Mouse (Mus musculus): ENCODE results near the gene Cox7a1. TPM values are rescaled to one million over a fixed set of nuclear protein-coding genes. Genes with fewer than 3 reads are reported as not detected.

Cox7a1 gene
- polyA plus RNA-seq, 1 experiment from 2014 or later: 1.8 TPM

GRCm38 (mm10) chr7:30231669-30232454 lies 47.9 kb downstream of the Cox7a1 start, which contains the start of the genes Polr2i and Tbcb:
Gene Polr2i, plus strand, starts transcription at chr7:30231948.
Gene Tbcb, minus strand, starts transcription at chr7:30232272.
- H3K4me2 ChIP-seq (replicated peaks): peak within 1 kb of the TSS; percentile 83
- H3K9me3 ChIP-seq: no peaks in the 10 kb centered on the region
- H3K4me1 ChIP-seq: peaks cover 18% of the 10 kb centered on the region
- H3K9ac ChIP-seq: peak within 1 kb of the TSS; percentile 83
- under 1% methylated on average over 67 of the region's 67 CpGs for WGBS
- no peaks in the 10 kb centered on the region for H3K27me3 ChIP-seq
- peaks cover 50% of the 10 kb centered on the region for H3K36me3 ChIP-seq
- peak within 1 kb of the TSS; percentile 80 for H3K4me3 ChIP-seq
- peak within 1 kb of the TSS; percentile 92 for H3K27ac ChIP-seq
- peak; percentile 94 for ATAC-seq (ENCODE audit: low FRiP score, low read depth)

- peaks cover 42% of the 10 kb centered on the region for H3K36me3 ChIP-seq
- peak overlapping the region; percentile 80 for H3K4me3 ChIP-seq
- H3K27me3 ChIP-seq: no peaks in the 10 kb centered on the region
- peaks cover 18% of the 10 kb centered on the region for H3K4me1 ChIP-seq
- H3K9ac ChIP-seq: peak overlapping the region; percentile 83
- peak overlapping the region; percentile 83 for H3K4me2 ChIP-seq (replicated peaks)
- no peaks in the 10 kb centered on the region for H3K9me3 ChIP-seq
- no peak for ATAC-seq (ENCODE audit: low FRiP score, low read depth)
- WGBS: 2% methylated on average over 24 of the region's 24 CpGs
- H3K27ac ChIP-seq: peak overlapping the region; percentile 92
Observed at GRCm38 (mm10) chr7:30232631-30233148, 48.7 kb downstream of the Cox7a1 start.

GRCm38 (mm10) chr7:30233387-30233786 lies 49.4 kb downstream of the Cox7a1 start:
- Histone ChIP-seq H3K4me3 (peak overlapping the region; percentile 80), H3K4me1 (peaks cover 18% of the 10 kb centered on the region), H3K4me2 (replicated peaks) (peak overlapping the region; percentile 83), H3K36me3 (peaks cover 35% of the 10 kb centered on the region), H3K9ac (no peak overlapping the region), H3K27ac (no peak overlapping the region), H3K9me3 (no peaks in the 10 kb centered on the region), H3K27me3 (no peaks in the 10 kb centered on the region)
- ATAC-seq (ENCODE audit: low FRiP score, low read depth): no peak
- WGBS: 89% methylated on average over 20 of the region's 20 CpGs

GRCm38 (mm10) chr7:30234276-30234858 lies 50.4 kb downstream of the Cox7a1 start:
- Histone ChIP-seq H3K4me1 (peaks cover 18% of the 10 kb centered on the region), H3K9ac (no peak overlapping the region), H3K4me2 (replicated peaks) (no peak overlapping the region), H3K27ac (no peak overlapping the region), H3K9me3 (no peaks in the 10 kb centered on the region), H3K36me3 (peaks cover 30% of the 10 kb centered on the region), H3K4me3 (no peak overlapping the region), H3K27me3 (no peaks in the 10 kb centered on the region)
- 91% methylated on average over 15 of the region's 15 CpGs for WGBS
- ATAC-seq (ENCODE audit: low FRiP score, low read depth): no peak

- Histone ChIP-seq H3K4me1 (peaks cover 18% of the 10 kb centered on the region), H3K9me3 (no peaks in the 10 kb centered on the region), H3K4me2 (replicated peaks) (no peak overlapping the region), H3K27ac (no peak overlapping the region), H3K4me3 (no peak overlapping the region), H3K27me3 (no peaks in the 10 kb centered on the region), H3K9ac (no peak overlapping the region), H3K36me3 (peaks cover 31% of the 10 kb centered on the region)
- no peak for ATAC-seq (ENCODE audit: low FRiP score, low read depth)
- 92% methylated on average over 8 of the region's 8 CpGs for WGBS
Observed at GRCm38 (mm10) chr7:30235091-30235490, 51.1 kb downstream of the Cox7a1 start.

GRCm38 (mm10) chr7:30235625-30236024 lies 51.7 kb downstream of the Cox7a1 start, which contains the start of gene Ovol3:
Gene Ovol3, minus strand, starts transcription at chr7:30235725.
- ATAC-seq (ENCODE audit: low FRiP score, low read depth): no peak

More at GRCm38 (mm10) chr7:30235625-30236024, 51.7 kb downstream of the Cox7a1 start, which contains the start of gene Ovol3:
- Histone ChIP-seq H3K4me1 (peaks cover 16% of the 10 kb centered on the region), H3K4me3 (no peak within 1 kb of the TSS), H3K27me3 (no peaks in the 10 kb centered on the region), H3K9me3 (no peaks in the 10 kb centered on the region), H3K27ac (no peak within 1 kb of the TSS), H3K4me2 (replicated peaks) (no peak within 1 kb of the TSS), H3K36me3 (peaks cover 36% of the 10 kb centered on the region), H3K9ac (no peak within 1 kb of the TSS)
- WGBS: 71% methylated on average over 4 of the region's 4 CpGs

Other genes starting within 250 kb of the Cox7a1 start
- 14.9 and 17.6 TPM in 2 replicates for gene Zfp74, start 230.1 kb upstream of the Cox7a1 start, polyA plus RNA-seq (2015; fragmentation: Nextera tagmentation; extraction: Ambion mirVana)
- 27.2 and 27.9 TPM in 2 replicates for gene Zfp568, start 200.2 kb upstream of the Cox7a1 start, polyA plus RNA-seq (2015; fragmentation: Nextera tagmentation; extraction: Ambion mirVana)
- 6.1 and 6.8 TPM in 2 replicates for gene Zfp14, start 132.8 kb upstream of the Cox7a1 start, polyA plus RNA-seq (2015; fragmentation: Nextera tagmentation; extraction: Ambion mirVana)
- 8.8 and 9.7 TPM in 2 replicates for gene Zfp82, start 111.2 kb upstream of the Cox7a1 start, polyA plus RNA-seq (2015; fragmentation: Nextera tagmentation; extraction: Ambion mirVana)
- 2.3 and 3.3 TPM in 2 replicates for gene Gm26920, start 93.7 kb upstream of the Cox7a1 start, polyA plus RNA-seq (2015; fragmentation: Nextera tagmentation; extraction: Ambion mirVana)
- 18.8 and 20.6 TPM in 2 replicates for gene Zfp566, start 93.6 kb upstream of the Cox7a1 start, polyA plus RNA-seq (2015; fragmentation: Nextera tagmentation; extraction: Ambion mirVana)
- gene Zfp260, start 89.4 kb upstream of the Cox7a1 start, polyA plus RNA-seq (2015; fragmentation: Nextera tagmentation; extraction: Ambion mirVana): 147 and 154 TPM in 2 replicates
- 13.8 and 14.6 TPM in 2 replicates for gene Zfp382, start 62.2 kb upstream of the Cox7a1 start, polyA plus RNA-seq (2015; fragmentation: Nextera tagmentation; extraction: Ambion mirVana)
- gene Zfp146, start 14.4 kb upstream of the Cox7a1 start, polyA plus RNA-seq (2015; fragmentation: Nextera tagmentation; extraction: Ambion mirVana): 22.2 and 22.4 TPM in 2 replicates
- gene Capns1, start 14.7 kb downstream of the Cox7a1 start, polyA plus RNA-seq (2015; fragmentation: Nextera tagmentation; extraction: Ambion mirVana): 94.9 and 100 TPM in 2 replicates
- gene Polr2i, start 47.8 kb downstream of the Cox7a1 start, polyA plus RNA-seq (2015; fragmentation: Nextera tagmentation; extraction: Ambion mirVana): 171 and 184 TPM in 2 replicates
- gene Tbcb, start 48.1 kb downstream of the Cox7a1 start, polyA plus RNA-seq (2015; fragmentation: Nextera tagmentation; extraction: Ambion mirVana): 219 and 220 TPM in 2 replicates
- 0.28 TPM in 1 of 2 replicates, not detected in the other for gene Ovol3, start 51.6 kb downstream of the Cox7a1 start, polyA plus RNA-seq (2015; fragmentation: Nextera tagmentation; extraction: Ambion mirVana)
- gene Thap8, start 96.0 kb downstream of the Cox7a1 start, polyA plus RNA-seq (2015; fragmentation: Nextera tagmentation; extraction: Ambion mirVana): 0.28 and 0.48 TPM in 2 replicates
- gene Wdr62, start 96.3 kb downstream of the Cox7a1 start, polyA plus RNA-seq (2015; fragmentation: Nextera tagmentation; extraction: Ambion mirVana): 8.5 and 9.2 TPM in 2 replicates
- gene Clip3, start 107.6 kb downstream of the Cox7a1 start, polyA plus RNA-seq (2015; fragmentation: Nextera tagmentation; extraction: Ambion mirVana): 51.2 and 51.5 TPM in 2 replicates
- 94.2 and 99.2 TPM in 2 replicates for gene Alkbh6, start 124.6 kb downstream of the Cox7a1 start, polyA plus RNA-seq (2015; fragmentation: Nextera tagmentation; extraction: Ambion mirVana)
- gene Syne4, start 130.7 kb downstream of the Cox7a1 start, polyA plus RNA-seq (2015; fragmentation: Nextera tagmentation; extraction: Ambion mirVana): 89.9 and 90.4 TPM in 2 replicates
- 0.95 and 1.2 TPM in 2 replicates for gene E130208F15Rik, start 137.6 kb downstream of the Cox7a1 start, polyA plus RNA-seq (2015; fragmentation: Nextera tagmentation; extraction: Ambion mirVana)
- gene Sdhaf1, start 139.8 kb downstream of the Cox7a1 start, polyA plus RNA-seq (2015; fragmentation: Nextera tagmentation; extraction: Ambion mirVana): 20.0 and 22.4 TPM in 2 replicates
- gene Lrfn3, start 178.6 kb downstream of the Cox7a1 start, polyA plus RNA-seq (2015; fragmentation: Nextera tagmentation; extraction: Ambion mirVana): 6.8 and 7.5 TPM in 2 replicates
- 29.7 and 32.7 TPM in 2 replicates for gene Tyrobp, start 229.6 kb downstream of the Cox7a1 start, polyA plus RNA-seq (2015; fragmentation: Nextera tagmentation; extraction: Ambion mirVana)
- gene Hcst, start 235.7 kb downstream of the Cox7a1 start, polyA plus RNA-seq (2015; fragmentation: Nextera tagmentation; extraction: Ambion mirVana): 0.64 and 0.68 TPM in 2 replicates
- gene Nfkbid, start 237.6 kb downstream of the Cox7a1 start, polyA plus RNA-seq (2015; fragmentation: Nextera tagmentation; extraction: Ambion mirVana): 1.3 and 2.0 TPM in 2 replicates